Mouse (Mus musculus): ENCODE measurements at regions not wholly inside any gene's neighbourhood (a gene's known extent, or its start where the extent isn't known, plus 50 kb on each side); places are given as distances from the start of the nearest gene placed in this dataset.

DNA sequence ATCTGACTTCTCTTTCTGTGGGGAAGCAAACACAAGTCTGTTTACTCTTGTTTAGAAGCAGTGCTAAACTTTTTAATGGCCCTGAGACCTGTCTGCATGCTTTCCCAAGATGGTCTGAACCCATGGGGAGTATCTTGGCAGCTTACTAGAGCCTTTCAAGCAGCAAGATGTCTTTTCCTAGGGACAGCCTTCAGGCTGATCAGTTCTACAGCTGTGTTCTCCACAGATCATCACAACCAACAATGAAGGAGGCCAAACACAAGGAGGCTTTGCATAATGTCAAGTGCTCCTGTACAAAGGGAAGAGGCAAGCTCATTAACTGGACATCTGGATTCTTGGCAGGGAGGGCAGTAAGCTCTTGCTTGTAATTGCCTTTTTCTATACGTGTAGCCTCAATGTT is 641.0 kb downstream of the Nedd1 start:
- ATAC-seq (replicated peaks; ENCODE audit: low FRiP score, low TSS enrichment, low read depth) = no peak
- no peak overlapping the region for H3K4me3 ChIP-seq (ENCODE audit: low read depth, low read length)
- DNase-seq (ENCODE audit: low spot score) = no peak
- H3K9ac ChIP-seq (ENCODE audit: low read length) = no peak overlapping the region
- no peaks in the 10 kb centered on the region for H3K27me3 ChIP-seq (replicated peaks; ENCODE audit: control insufficient read depth, insufficient read depth, low read length)
- H3K4me1 ChIP-seq (replicated peaks; ENCODE audit: control insufficient read depth, insufficient read depth, low read length) = no peaks in the 10 kb centered on the region
- H3K27ac ChIP-seq (ENCODE audit: low read depth) = no peak overlapping the region
- no peak overlapping the region for H3K4me2 ChIP-seq (ENCODE audit: low read length)
- 33% methylated on average over 1 of the region's 1 CpGs for WGBS
- no peaks in the 10 kb centered on the region for H3K36me3 ChIP-seq (ENCODE audit: control insufficient read depth, insufficient read depth, low read length)
- H3K9me3 ChIP-seq (ENCODE audit: control insufficient read depth, low read length) = no peaks in the 10 kb centered on the region

DNA sequence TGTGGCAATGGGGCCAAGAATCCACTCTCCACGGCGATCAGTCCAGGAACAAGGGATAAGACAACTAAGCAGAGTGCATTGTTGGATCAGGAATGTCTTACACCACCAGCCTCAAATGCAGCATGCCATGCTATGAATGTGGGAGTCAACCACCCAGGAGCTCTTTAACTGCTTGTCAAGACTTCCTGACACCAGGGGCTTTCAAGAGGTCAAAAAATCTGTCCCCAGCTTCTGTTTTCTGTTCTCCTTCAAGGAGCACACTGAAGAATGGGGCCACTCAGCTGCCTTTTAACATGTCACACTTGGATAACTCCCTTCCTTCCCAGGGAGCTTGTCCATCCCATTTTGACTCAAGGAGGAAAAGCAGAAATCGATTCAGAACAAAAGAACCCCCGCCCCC is 642.8 kb downstream of the Nedd1 start:
- Histone ChIP-seq H3K27ac (ENCODE audit: low read depth) (no peak overlapping the region), H3K27me3 (replicated peaks; ENCODE audit: control insufficient read depth, insufficient read depth, low read length) (no peaks in the 10 kb centered on the region), H3K4me2 (ENCODE audit: low read length) (no peak overlapping the region), H3K9me3 (ENCODE audit: control insufficient read depth, low read length) (no peaks in the 10 kb centered on the region), H3K36me3 (ENCODE audit: control insufficient read depth, insufficient read depth, low read length) (no peaks in the 10 kb centered on the region), H3K4me1 (replicated peaks; ENCODE audit: control insufficient read depth, insufficient read depth, low read length) (no peaks in the 10 kb centered on the region), H3K9ac (ENCODE audit: low read length) (no peak overlapping the region), H3K4me3 (ENCODE audit: low read depth, low read length) (no peak overlapping the region)
- DNase-seq (ENCODE audit: low spot score) (no peak), ATAC-seq (replicated peaks; ENCODE audit: low FRiP score, low TSS enrichment, low read depth) (no peak)
- 79% methylated on average over 4 of the region's 4 CpGs for WGBS

DNA sequence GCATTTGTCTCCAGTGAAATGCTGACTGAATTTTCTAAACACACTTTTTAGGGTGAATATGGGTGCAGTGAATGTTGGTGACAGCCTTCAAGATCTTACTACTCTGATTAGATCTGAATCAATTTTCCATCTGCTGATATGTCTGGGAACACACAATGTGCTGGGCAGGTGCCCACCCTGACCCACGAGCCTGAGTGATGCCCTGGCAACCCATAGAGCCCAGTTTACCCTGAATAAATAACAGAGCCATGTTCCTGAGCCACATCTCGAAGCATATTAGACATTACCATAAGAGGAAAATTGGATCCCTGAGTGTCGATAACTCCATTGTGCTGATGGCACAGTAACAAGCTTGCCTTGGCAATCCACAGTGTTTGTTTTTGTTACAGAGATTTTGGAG is 644.9 kb downstream of the Nedd1 start:
- no peaks in the 10 kb centered on the region for H3K36me3 ChIP-seq (ENCODE audit: control insufficient read depth, insufficient read depth, low read length)
- no peaks in the 10 kb centered on the region for H3K9me3 ChIP-seq (ENCODE audit: control insufficient read depth, low read length)
- H3K9ac ChIP-seq (ENCODE audit: low read length) = no peak overlapping the region
- no peaks in the 10 kb centered on the region for H3K4me1 ChIP-seq (replicated peaks; ENCODE audit: control insufficient read depth, insufficient read depth, low read length)
- WGBS = 84% methylated on average over 3 of the region's 3 CpGs
- no peak for DNase-seq (ENCODE audit: low spot score)
- ATAC-seq (replicated peaks; ENCODE audit: low FRiP score, low TSS enrichment, low read depth) = no peak
- no peaks in the 10 kb centered on the region for H3K27me3 ChIP-seq (replicated peaks; ENCODE audit: control insufficient read depth, insufficient read depth, low read length)
- no peak overlapping the region for H3K4me2 ChIP-seq (ENCODE audit: low read length)
- no peak overlapping the region for H3K27ac ChIP-seq (ENCODE audit: low read depth)
- H3K4me3 ChIP-seq (ENCODE audit: low read depth, low read length) = no peak overlapping the region

DNA sequence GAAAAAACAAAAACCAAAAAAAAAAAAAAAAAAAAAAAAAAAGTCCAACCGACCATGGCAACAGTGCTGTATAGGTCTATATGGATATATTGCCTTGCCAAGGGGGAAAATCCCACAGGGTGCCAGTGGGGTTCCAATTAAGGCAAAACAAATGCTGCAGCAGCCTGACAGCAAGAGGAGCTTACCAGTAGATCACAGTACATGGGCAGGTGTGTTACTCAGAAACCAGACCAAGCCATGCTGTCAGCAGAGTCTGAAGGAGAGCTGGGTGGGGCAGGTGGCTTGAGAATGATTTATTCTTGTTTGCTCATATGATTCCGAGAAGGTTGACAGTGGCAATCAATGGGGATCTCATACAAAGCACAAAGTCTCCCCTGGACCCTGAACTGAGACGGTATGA is 645.5 kb downstream of the Nedd1 start:
- H3K4me1 ChIP-seq (replicated peaks; ENCODE audit: control insufficient read depth, insufficient read depth, low read length) = no peaks in the 10 kb centered on the region
- ATAC-seq (replicated peaks; ENCODE audit: low FRiP score, low TSS enrichment, low read depth) = no peak
- 56% methylated on average over 3 of the region's 3 CpGs for WGBS

DNA sequence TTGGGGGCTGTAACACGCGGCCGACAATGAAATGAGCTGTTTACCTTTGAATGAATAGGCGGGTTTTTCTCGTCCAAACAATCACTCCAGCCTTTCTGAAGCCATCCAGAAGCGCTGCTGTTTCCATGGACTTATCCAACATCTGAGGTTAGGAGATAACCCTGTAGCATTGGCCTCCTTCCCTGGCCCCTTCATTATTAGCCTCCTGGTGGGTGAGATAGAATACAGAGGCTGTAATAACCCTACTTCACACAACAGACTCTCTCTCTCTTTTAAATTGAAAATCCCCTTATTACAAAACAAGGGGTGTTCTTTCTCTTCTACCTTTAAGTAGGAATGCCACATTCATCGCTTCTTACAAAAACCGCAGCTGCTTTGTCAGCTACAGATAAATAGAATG is 646.8 kb downstream of the Nedd1 start:
- H3K9me3 ChIP-seq (ENCODE audit: control insufficient read depth, low read length) = no peaks in the 10 kb centered on the region
- ATAC-seq (replicated peaks; ENCODE audit: low FRiP score, low TSS enrichment, low read depth) (no peak), DNase-seq (ENCODE audit: low spot score) (no peak)
- H3K27ac ChIP-seq (ENCODE audit: low read depth) = no peak overlapping the region
- H3K36me3 ChIP-seq (ENCODE audit: control insufficient read depth, insufficient read depth, low read length) = no peaks in the 10 kb centered on the region
- H3K4me2 ChIP-seq (ENCODE audit: low read length) = no peak overlapping the region
- H3K4me3 ChIP-seq (ENCODE audit: low read depth, low read length) = no peak overlapping the region
- H3K27me3 ChIP-seq (replicated peaks; ENCODE audit: control insufficient read depth, insufficient read depth, low read length) = no peaks in the 10 kb centered on the region
- no peaks in the 10 kb centered on the region for H3K4me1 ChIP-seq (replicated peaks; ENCODE audit: control insufficient read depth, insufficient read depth, low read length)
- no peak overlapping the region for H3K9ac ChIP-seq (ENCODE audit: low read length)
- WGBS = 59% methylated on average over 8 of the region's 8 CpGs

More for the DNA sequence above, 645.5 kb downstream of the Nedd1 start:
- H3K9me3 ChIP-seq (ENCODE audit: control insufficient read depth, low read length) = no peaks in the 10 kb centered on the region
- H3K9ac ChIP-seq (ENCODE audit: low read length) = no peak overlapping the region
- no peaks in the 10 kb centered on the region for H3K27me3 ChIP-seq (replicated peaks; ENCODE audit: control insufficient read depth, insufficient read depth, low read length)
- H3K4me2 ChIP-seq (ENCODE audit: low read length) = no peak overlapping the region
- H3K36me3 ChIP-seq (ENCODE audit: control insufficient read depth, insufficient read depth, low read length) = no peaks in the 10 kb centered on the region
- H3K4me3 ChIP-seq (ENCODE audit: low read depth, low read length) = no peak overlapping the region
- DNase-seq (ENCODE audit: low spot score) = no peak
- no peak overlapping the region for H3K27ac ChIP-seq (ENCODE audit: low read depth)

DNA sequence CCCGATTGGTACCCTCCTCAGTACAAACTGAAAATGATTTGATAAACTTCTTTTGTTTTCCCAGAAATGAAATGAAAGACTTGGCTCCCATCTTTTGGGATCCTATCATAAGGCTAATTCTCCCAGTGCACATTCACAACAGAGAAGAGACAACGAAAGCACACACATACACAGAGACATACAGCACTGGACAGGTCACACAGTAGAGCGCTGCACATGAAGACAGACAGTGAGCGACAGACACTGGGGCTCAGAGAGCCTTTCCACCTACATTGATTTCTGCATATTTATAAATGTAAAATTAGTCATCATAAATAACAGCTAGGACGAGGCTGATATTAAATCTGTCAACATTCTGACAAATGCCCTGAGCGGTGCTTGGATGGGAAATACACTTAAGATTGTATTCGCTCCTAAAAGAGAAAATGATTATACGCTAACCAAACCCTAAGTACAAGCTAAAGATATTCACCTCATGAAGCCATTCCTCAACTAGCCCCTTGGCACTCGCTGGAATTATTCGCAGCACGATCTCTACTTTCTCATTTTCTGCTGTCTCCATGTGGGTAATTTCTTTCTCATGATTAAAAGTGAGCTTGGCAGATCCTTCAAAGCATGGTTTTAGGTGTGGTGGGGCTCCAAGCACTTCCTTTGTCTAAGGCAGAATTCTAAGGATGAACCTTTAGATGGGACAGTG is 647.4 kb downstream of the Nedd1 start:
- ATAC-seq (replicated peaks; ENCODE audit: low FRiP score, low TSS enrichment, low read depth) (no peak), DNase-seq (ENCODE audit: low spot score) (no peak)
- no peaks in the 10 kb centered on the region for H3K27me3 ChIP-seq (replicated peaks; ENCODE audit: control insufficient read depth, insufficient read depth, low read length)
- H3K4me3 ChIP-seq (ENCODE audit: low read depth, low read length) = no peak overlapping the region
- H3K9me3 ChIP-seq (ENCODE audit: control insufficient read depth, low read length) = no peaks in the 10 kb centered on the region
- H3K4me1 ChIP-seq (replicated peaks; ENCODE audit: control insufficient read depth, insufficient read depth, low read length) = no peaks in the 10 kb centered on the region
- H3K9ac ChIP-seq (ENCODE audit: low read length) = no peak overlapping the region
- no peak overlapping the region for H3K4me2 ChIP-seq (ENCODE audit: low read length)
- 83% methylated on average over 11 of the region's 11 CpGs for WGBS
- no peak overlapping the region for H3K27ac ChIP-seq (ENCODE audit: low read depth)
- no peaks in the 10 kb centered on the region for H3K36me3 ChIP-seq (ENCODE audit: control insufficient read depth, insufficient read depth, low read length)

DNA sequence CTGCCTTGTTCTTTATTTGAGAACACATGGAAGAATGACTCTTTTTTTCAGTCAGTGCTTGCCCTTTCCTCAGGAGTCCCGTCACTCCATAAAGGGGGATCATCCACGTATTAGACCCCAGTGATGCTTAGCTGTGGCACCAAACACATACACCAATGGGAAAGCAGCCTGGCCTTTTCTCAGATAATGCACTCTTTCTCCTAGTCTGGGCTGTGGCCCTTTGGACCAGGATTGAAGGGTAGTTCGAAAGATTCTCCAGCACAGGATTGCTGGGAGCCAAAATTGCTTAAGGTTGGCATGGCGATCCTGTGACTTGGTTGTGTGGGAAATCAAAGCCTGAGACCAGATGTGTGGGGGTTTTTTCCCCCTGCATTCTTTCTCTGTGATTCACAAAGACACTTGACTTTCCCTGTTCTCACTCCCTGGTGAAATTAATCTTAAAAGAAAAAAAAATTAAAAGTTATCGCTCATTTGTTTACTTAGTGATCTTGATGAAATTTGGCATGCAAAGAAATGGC is 648.3 kb downstream of the Nedd1 start:
- no peak for ATAC-seq (replicated peaks; ENCODE audit: low FRiP score, low TSS enrichment, low read depth)
- H3K4me2 ChIP-seq (ENCODE audit: low read length) = no peak overlapping the region
- no peaks in the 10 kb centered on the region for H3K36me3 ChIP-seq (ENCODE audit: control insufficient read depth, insufficient read depth, low read length)
- H3K9ac ChIP-seq (ENCODE audit: low read length) = no peak overlapping the region
- H3K4me1 ChIP-seq (replicated peaks; ENCODE audit: control insufficient read depth, insufficient read depth, low read length) = no peaks in the 10 kb centered on the region
- H3K4me3 ChIP-seq (ENCODE audit: low read depth, low read length) = no peak overlapping the region
- no peaks in the 10 kb centered on the region for H3K9me3 ChIP-seq (ENCODE audit: control insufficient read depth, low read length)
- WGBS = 65% methylated on average over 5 of the region's 5 CpGs
- no peaks in the 10 kb centered on the region for H3K27me3 ChIP-seq (replicated peaks; ENCODE audit: control insufficient read depth, insufficient read depth, low read length)
- no peak overlapping the region for H3K27ac ChIP-seq (ENCODE audit: low read depth)
- DNase-seq (ENCODE audit: low spot score) = no peak

DNA sequence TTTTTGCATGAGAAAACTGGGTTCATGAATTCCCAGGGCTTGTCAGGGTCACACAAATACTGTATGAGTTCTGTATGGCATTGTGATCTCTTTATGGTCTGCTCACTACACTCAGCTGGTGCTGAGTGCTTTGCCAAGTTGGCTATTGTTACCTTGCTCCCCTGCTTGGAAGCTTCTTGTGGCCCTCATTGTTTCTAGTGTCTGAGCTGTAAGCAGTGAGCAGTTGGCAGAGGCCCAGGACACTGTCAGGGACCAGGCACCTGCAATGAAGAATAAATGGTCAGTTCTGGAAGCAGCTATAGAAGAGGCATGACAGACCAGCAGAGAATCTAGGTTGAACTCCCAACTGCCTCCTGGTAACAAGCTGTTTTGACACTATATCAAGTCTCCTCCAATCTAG is 677.4 kb downstream of the Nedd1 start:
- DNase-seq (ENCODE audit: low spot score) = no peak
- no peak for ATAC-seq (replicated peaks; ENCODE audit: low FRiP score, low TSS enrichment, low read depth)
- no peak overlapping the region for H3K27ac ChIP-seq (ENCODE audit: low read depth)
- H3K4me1 ChIP-seq (replicated peaks; ENCODE audit: control insufficient read depth, insufficient read depth, low read length) = no peaks in the 10 kb centered on the region
- H3K36me3 ChIP-seq (ENCODE audit: control insufficient read depth, insufficient read depth, low read length) = no peaks in the 10 kb centered on the region
- no peaks in the 10 kb centered on the region for H3K27me3 ChIP-seq (replicated peaks; ENCODE audit: control insufficient read depth, insufficient read depth, low read length)
- no peak overlapping the region for H3K4me2 ChIP-seq (ENCODE audit: low read length)
- no peak overlapping the region for H3K4me3 ChIP-seq (ENCODE audit: low read depth, low read length)
- no peaks in the 10 kb centered on the region for H3K9me3 ChIP-seq (ENCODE audit: control insufficient read depth, low read length)
- no peak overlapping the region for H3K9ac ChIP-seq (ENCODE audit: low read length)

DNA sequence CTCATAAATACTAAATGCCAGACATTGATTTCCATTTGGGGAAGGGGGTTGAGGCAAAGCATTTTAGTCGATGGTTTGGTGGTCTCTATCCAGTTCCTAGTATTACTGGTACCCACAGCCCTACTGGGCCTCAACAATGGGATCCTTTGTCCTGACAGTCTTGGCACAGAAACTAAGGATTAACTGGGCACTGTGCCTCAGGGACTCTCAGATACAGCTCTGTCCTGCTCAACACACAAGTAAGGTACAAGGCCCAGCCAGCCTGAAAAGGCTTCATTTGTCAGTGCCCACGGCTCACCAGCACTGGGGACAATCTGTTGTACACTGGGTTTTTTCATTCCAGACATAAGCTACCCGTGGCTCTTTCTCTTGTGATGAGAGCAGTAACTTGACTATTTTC is 686.0 kb downstream of the Nedd1 start:
- DNase-seq (ENCODE audit: low spot score) (no peak), ATAC-seq (replicated peaks; ENCODE audit: low FRiP score, low TSS enrichment, low read depth) (no peak)
- H3K36me3 ChIP-seq (ENCODE audit: control insufficient read depth, insufficient read depth, low read length) = no peaks in the 10 kb centered on the region
- no peaks in the 10 kb centered on the region for H3K9me3 ChIP-seq (ENCODE audit: control insufficient read depth, low read length)
- WGBS = 63% methylated on average over 3 of the region's 3 CpGs
- H3K4me1 ChIP-seq (replicated peaks; ENCODE audit: control insufficient read depth, insufficient read depth, low read length) = no peaks in the 10 kb centered on the region
- no peaks in the 10 kb centered on the region for H3K27me3 ChIP-seq (replicated peaks; ENCODE audit: control insufficient read depth, insufficient read depth, low read length)
- H3K4me2 ChIP-seq (ENCODE audit: low read length) = no peak overlapping the region
- no peak overlapping the region for H3K4me3 ChIP-seq (ENCODE audit: low read depth, low read length)
- no peak overlapping the region for H3K27ac ChIP-seq (ENCODE audit: low read depth)
- no peak overlapping the region for H3K9ac ChIP-seq (ENCODE audit: low read length)
